Mouse (Mus musculus): ENCODE measurements around the gene Tgfa.

- TF ChIP-seq POLR2A (IDR thresholded peaks at IDR 0.05; ENCODE audit: control insufficient read depth in 1 of 2, insufficient read depth in 1 of 2, low read depth in 1 of 2, low read length in 2 of 2, poor library complexity in 1 of 2): no peak
- TF ChIP-seq ZC3H11A (IDR thresholded peaks at IDR 0.05; ENCODE audit: low read depth, low read length): 0 out of 2 replicates have a peak, but pooled peaks have one; percentile 9
- no peak for TF ChIP-seq NELFE (IDR thresholded peaks at IDR 0.05; ENCODE audit: low read depth, low read length)
- TF ChIP-seq BHLHE40 (IDR thresholded peaks at IDR 0.05; ENCODE audit: borderline replicate concordance, low read depth, low read length): no peak
- TF ChIP-seq E2F4 (IDR thresholded peaks at IDR 0.05; ENCODE audit: borderline replicate concordance, low read depth, low read length): no peak
- TF ChIP-seq MXI1 (IDR thresholded peaks at IDR 0.05; ENCODE audit: low read depth, low read length): no peak
- no peak for TF ChIP-seq MYC (IDR thresholded peaks at IDR 0.05; ENCODE audit: low read depth, low read length)
- TF ChIP-seq CTCF (IDR thresholded peaks at IDR 0.05 in 2 of 3, conservative IDR thresholded peaks at IDR 0.05 in 1 of 3; ENCODE audit: control insufficient read depth in 1 of 3, insufficient read depth in 1 of 3, low read depth in 2 of 3, low read length in 3 of 3, poor library complexity in 1 of 3, severe bottlenecking in 1 of 3): peak; percentile 21 to 36 (median 33); a peak in 4 of 6 replicates
- TF ChIP-seq GATA1 (IDR thresholded peaks at IDR 0.05; ENCODE audit: low read depth, low read length): no peak
- TF ChIP-seq MAZ (IDR thresholded peaks at IDR 0.05; ENCODE audit: low read depth, low read length): no peak
- TF ChIP-seq MAFK (IDR thresholded peaks at IDR 0.05; ENCODE audit: borderline replicate concordance, low read depth, low read length): no peak
- TF ChIP-seq EP300 (IDR thresholded peaks at IDR 0.05; ENCODE audit: low read depth in 1 of 2, low read length in 2 of 2): no peak
- TF ChIP-seq USF1 (IDR thresholded peaks at IDR 0.05; ENCODE audit: low read depth, low read length): no peak
- no peak for TF ChIP-seq MAX (IDR thresholded peaks at IDR 0.05; ENCODE audit: low read length)
Observed at GRCm38 (mm10) chr6:86275704-86276103, 80.7 kb downstream of the Tgfa start.

Measured in MEL (cell line).